Mouse (Mus musculus) intestine, embryonic 14.5 days (tissue): ENCODE data around the gene Slc22a30. TPM values are rescaled to one million over a fixed set of nuclear protein-coding genes. Genes with fewer than 3 reads are reported as not detected.
"Not testable (repeated sequence)": the region's sequence is repeated elsewhere in the genome, so short reads cannot be mapped to it uniquely, and the experiment has no call there.

ENCODE experiments used
- ATAC-seq: fragments of 200-750 bp; cut with Nextera tagmentation; replicated peaks from 2 replicates; pipeline ENCODE4 v1.8.0; 2017; ENCODE audit warnings: low read depth, moderate number of reproducible peaks, moderate TSS enrichment, moderate library complexity; ENCODE audit not compliant: low FRiP score, low TSS enrichment
- DNase-seq: peaks from one replicate; pipeline ENCODE4 v3.0.0-alpha.2; 2018; ENCODE audit warnings: low spot score
- H3K27ac ChIP-seq: fragments of 300-500 bp; sonication (generic); 2 replicates; pipeline ENCODE4 v1.5.1; 2014; ENCODE audit warnings: low read depth, mild to moderate bottlenecking, control low read depth
- H3K27me3 ChIP-seq: fragments of 300-500 bp; sonication (generic); replicated peaks from 2 replicates; pipeline ENCODE4 v1.6.1; 2014; ENCODE audit warnings: low read length, control low read depth; ENCODE audit not compliant: control insufficient read depth, insufficient read depth
- H3K36me3 ChIP-seq: fragments of 300-500 bp; sonication (generic); 2 replicates; pipeline ENCODE4 v1.6.1; 2014; ENCODE audit warnings: low read length, control low read depth; ENCODE audit not compliant: control insufficient read depth, insufficient read depth
- H3K4me1 ChIP-seq: fragments of 300-500 bp; sonication (generic); replicated peaks from 2 replicates; pipeline ENCODE4 v1.6.1; 2014; ENCODE audit warnings: low read length, control low read depth, mixed read lengths; ENCODE audit not compliant: control insufficient read depth, insufficient read depth
- H3K4me2 ChIP-seq: fragments of 300-500 bp; sonication (generic); 2 replicates; pipeline ENCODE4 v1.6.1; 2014; ENCODE audit warnings: low read length
- H3K4me3 ChIP-seq: fragments of 300-500 bp; sonication (generic); 2 replicates; pipeline ENCODE4 v1.5.1; 2014; ENCODE audit warnings: low read depth, low read length, control low read depth, mixed read lengths
- H3K9ac ChIP-seq: fragments of 300-500 bp; sonication (generic); 2 replicates; pipeline ENCODE4 v1.6.1; 2014; ENCODE audit warnings: mild to moderate bottlenecking, low read length
- H3K9me3 ChIP-seq: fragments of 300-500 bp; sonication (generic); 2 replicates; pipeline ENCODE4 v1.6.1; 2016; ENCODE audit warnings: low read length, control low read depth; ENCODE audit not compliant: control insufficient read depth
- WGBS: fragments of 180-500 bp; shearing (Covaris S2); extraction: QIAGEN DNeasy Blood & Tissue Kit; methylation state at CpG from one replicate; pipeline ENCODE4 v1.1.7; 2014; 5-methylcytosine and 5-hydroxymethylcytosine counted together
- polyA plus RNA-seq: library from polyadenylated mRNA; unstranded; fragments of >200 nt; fragmentation: Nextera tagmentation; extraction: Ambion mirVana; gene quantifications from 2 replicates; pipeline ENCODE4 v1.2.1, GENCODE M21; 2014

The Slc22a30 gene
- not detected in 2 replicates for polyA plus RNA-seq

DNA sequence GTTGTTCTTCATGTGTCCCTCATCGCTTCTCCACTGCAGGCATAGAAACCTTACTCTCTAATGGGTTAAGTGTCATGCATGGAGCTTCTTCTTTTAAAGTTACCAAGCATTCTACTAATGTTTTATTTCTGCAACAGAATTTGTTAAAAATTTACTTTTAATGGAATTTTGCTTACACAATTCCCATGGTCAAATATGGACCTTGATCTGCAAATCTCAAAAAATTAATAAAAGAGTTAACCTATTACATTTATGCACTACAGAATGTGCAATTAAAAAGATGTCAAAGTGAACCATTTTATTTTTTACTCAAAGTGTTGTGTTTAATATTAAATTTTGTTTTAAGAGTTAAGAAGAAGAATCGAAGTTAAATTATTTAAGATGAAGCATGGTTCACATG is at the start of gene Slc22a30:
Slc22a30 (minus strand) TSS at position 101 of the 400 bp plus-strand sequence.
- not testable (repeated sequence) for H3K36me3 ChIP-seq, H3K4me1 ChIP-seq, H3K9me3 ChIP-seq, H3K27ac ChIP-seq, H3K27me3 ChIP-seq, DNase-seq, H3K4me2 ChIP-seq, ATAC-seq, H3K4me3 ChIP-seq, H3K9ac ChIP-seq
- WGBS, result 88% methylated on average over 1 of the region's 2 CpGs

DNA sequence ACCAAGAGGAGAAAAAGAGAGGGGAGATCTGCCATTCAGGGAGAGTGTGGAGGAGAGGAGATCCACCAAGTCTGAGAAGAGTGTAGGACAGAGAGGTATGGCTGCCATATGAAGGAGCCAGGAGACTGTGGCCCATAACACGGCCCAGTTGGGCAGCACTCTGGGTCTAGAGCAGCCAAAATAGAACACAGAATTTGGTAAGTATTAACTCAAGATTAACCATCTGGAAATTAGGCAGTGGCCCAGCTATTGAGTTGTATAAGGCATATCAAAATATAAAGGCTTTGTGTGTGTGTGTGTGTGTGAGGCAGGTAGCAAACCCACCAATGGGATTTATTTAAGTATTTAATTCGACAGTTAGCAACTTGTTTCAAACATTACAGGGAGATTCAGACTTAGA is 43.4 kb upstream of the Slc22a30 start:
- Histone ChIP-seq H3K4me1 (no peaks in the 10 kb centered on the region), H3K4me2 (no peak overlapping the region), H3K9me3 (no peaks in the 10 kb centered on the region), H3K4me3 (no peak overlapping the region), H3K27ac (no peak overlapping the region), H3K36me3 (no peaks in the 10 kb centered on the region), H3K9ac (no peak overlapping the region), H3K27me3 (no peaks in the 10 kb centered on the region)
- WGBS, result 72% methylated on average over 2 of the region's 2 CpGs
- no peak for DNase-seq
- no peak for ATAC-seq

GRCm38 (mm10) chr19:8447516-8447915 is 42.6 kb upstream of the Slc22a30 start:
- 72% methylated on average over 1 of the region's 1 CpGs for WGBS
- no peak overlapping the region for H3K4me2 ChIP-seq
- H3K27ac ChIP-seq, result no peak overlapping the region
- DNase-seq, result no peak
- H3K27me3 ChIP-seq, result no peaks in the 10 kb centered on the region
- H3K4me1 ChIP-seq, result no peaks in the 10 kb centered on the region
- H3K9ac ChIP-seq, result no peak overlapping the region
- no peak overlapping the region for H3K4me3 ChIP-seq
- H3K9me3 ChIP-seq, result no peaks in the 10 kb centered on the region
- no peak for ATAC-seq
- no peaks in the 10 kb centered on the region for H3K36me3 ChIP-seq

DNA sequence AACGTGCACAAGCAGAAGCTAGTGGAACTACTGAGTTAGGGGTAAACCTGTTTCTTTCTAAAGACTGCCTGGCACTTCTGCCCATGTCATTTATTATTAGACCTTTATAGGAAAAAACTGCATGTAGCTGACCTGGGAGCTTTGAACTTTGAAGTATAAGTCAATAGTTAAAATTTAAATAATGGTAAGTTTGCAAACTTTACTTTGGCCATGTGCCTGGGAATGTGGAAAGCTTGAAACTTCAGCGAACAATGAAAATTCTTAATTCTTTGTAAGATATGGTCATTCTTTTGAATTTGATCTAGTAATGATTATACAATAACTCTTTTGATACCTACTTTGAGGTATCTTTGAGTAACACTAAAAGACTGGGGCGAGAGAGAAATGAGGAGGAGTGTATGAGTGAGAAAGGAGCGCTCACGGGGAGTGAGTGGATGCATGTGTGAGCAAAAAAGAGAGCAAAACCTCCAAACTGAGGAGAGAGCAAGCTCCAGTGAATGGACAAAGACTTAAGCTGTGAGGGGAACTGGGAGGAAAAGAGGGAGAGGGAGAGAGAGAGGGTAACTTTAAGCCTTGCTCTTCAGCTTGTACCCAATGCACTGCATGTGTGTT is 26.2 kb upstream of the Slc22a30 start:
- Histone ChIP-seq H3K9me3 (no peaks in the 10 kb centered on the region), H3K4me2 (no peak overlapping the region), H3K36me3 (no peaks in the 10 kb centered on the region), H3K9ac (no peak overlapping the region), H3K27ac (no peak overlapping the region), H3K27me3 (no peaks in the 10 kb centered on the region), H3K4me1 (no peaks in the 10 kb centered on the region), H3K4me3 (no peak overlapping the region)
- ATAC-seq (no peak), DNase-seq (no peak)
- WGBS, result 82% methylated on average over 5 of the region's 5 CpGs

- H3K4me2 ChIP-seq, H3K9me3 ChIP-seq, DNase-seq, H3K9ac ChIP-seq, H3K27ac ChIP-seq, H3K4me3 ChIP-seq, H3K27me3 ChIP-seq, H3K4me1 ChIP-seq, ATAC-seq, H3K36me3 ChIP-seq: not testable (repeated sequence)
- WGBS, result 57% methylated on average over 14 of the region's 14 CpGs
These were observed 2.5 kb upstream of the Slc22a30 start for GRCm38 (mm10) chr19:8407290-8408021.

Other genes starting within 250 kb of the Slc22a30 start
- gene Slc22a29, start 186.2 kb downstream of the Slc22a30 start, polyA plus RNA-seq, result not detected in 2 replicates
- 0.05 TPM in 2 replicates for gene Slc22a8, start 186.1 kb upstream of the Slc22a30 start, polyA plus RNA-seq
- not detected in 2 replicates for gene Slc22a6, start 212.9 kb upstream of the Slc22a30 start, polyA plus RNA-seq